Mouse (Mus musculus) small intestine, adult 2 months (tissue): ENCODE data around the gene Ap5z1.

Experiments
- CTCF ChIP-seq: fragments of 200-500 bp; IDR thresholded peaks from 2 replicates; pipeline ENCODE4 v1.5.1; 2012; ENCODE audit warnings: low read depth, mild to moderate bottlenecking, control low read depth, inconsistent platforms, low read length, moderate library complexity, mixed read lengths; ENCODE audit not compliant: insufficient replicate concordance, insufficient read length; ENCODE audit errors: extremely low read depth
- POLR2A ChIP-seq: fragments of 200-500 bp; IDR thresholded peaks from 2 replicates; pipeline ENCODE4 v1.6.1; 2012; ENCODE audit warnings: low read depth, mild to moderate bottlenecking, control low read depth, inconsistent platforms, low read length, moderate library complexity

DNA sequence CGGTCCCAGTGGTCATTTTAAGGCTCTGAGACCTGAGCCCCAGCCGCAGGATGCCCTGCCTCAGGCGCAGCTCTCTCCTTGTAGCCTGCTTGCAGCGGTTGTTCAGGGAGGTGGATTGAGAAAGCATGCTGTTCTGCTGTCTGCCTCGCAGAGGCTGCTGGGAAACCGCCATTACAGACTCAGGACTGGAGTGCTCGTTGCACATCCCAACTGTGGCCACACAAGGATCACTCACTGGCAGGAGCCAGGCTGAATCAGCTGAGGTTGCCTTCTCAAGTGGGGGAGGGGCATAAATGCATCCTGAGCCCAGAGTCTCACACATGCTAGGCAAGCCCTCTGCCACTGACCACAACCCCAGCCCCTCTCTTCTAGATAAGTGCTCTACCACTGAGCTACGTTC, 18.0 kb upstream of the Ap5z1 start:
- TF ChIP-seq CTCF, result no peak
- no peak for TF ChIP-seq POLR2A
